Mouse (Mus musculus) cerebellum, postnatal 4 days (tissue): ENCODE measurements around the gene Tarsl2.

Experiments used
- DNase-seq, 2 experiments: peaks; one replicate each; pipeline ENCODE4 v3.0.0; 2022; ENCODE audit warnings: low spot score in 2 of 2, mixed read lengths in 1 of 2

The Tarsl2 gene

DNA sequence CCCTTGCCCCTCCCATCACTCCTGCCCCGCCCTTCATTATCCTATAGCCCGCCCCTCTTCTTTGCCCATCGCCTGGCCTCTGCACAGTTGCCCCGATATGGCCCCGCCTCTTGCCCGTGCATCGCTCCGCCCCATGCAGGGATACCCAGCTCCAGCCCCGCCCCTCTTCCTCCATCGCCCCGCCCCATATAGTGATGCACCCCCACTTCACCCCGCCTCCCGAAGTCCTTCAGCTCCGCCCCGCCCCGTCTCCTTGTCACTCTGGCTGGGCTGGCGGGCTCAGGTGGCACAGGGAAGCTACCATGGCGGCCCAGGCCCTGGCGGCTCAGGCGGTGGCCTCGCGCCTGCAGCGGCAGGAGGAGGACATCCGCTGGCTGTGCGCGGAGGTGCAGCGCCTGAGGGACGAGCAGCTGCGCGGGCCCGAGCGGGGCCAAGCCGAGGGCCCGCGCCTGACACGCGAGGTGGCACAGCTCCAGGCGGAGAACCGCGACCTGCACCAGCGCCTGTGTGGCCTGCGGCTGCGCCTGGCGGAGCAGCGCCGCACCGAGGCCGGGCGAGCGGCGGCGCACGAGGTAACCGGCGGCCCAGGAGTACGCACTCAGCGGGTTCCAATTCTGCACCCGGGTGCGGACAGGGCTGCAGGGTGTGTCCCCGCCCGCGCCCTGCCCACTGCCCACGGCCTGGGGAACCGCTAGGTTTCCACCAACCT lies at the start of gene Tarsl2:
Gene Tarsl2 (plus strand): TSS at position 256 of the 709 bp plus-strand sequence.
- DNase-seq = peak; percentile 95 to 97

DNA sequence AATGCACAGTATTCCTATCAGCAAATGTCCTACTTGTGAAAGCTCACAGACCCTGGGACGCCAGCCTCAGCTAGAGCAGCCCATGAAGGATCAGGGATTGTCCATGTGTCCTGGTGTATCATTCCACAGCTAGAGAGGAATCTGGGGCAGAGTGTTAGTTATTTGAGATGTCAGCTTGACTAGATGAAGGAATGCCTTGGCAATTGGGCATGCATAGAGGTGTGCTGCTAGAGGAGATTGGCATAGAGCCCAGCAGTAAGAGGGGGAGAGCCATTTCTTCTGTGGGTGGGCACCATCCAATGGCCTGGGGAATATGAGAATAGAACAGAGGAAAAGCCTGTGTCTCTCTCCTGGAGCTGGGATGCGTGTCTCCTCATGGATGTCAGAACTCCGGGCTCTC lies 38.6 kb upstream of the Tarsl2 start:
- no peak for DNase-seq

DNA sequence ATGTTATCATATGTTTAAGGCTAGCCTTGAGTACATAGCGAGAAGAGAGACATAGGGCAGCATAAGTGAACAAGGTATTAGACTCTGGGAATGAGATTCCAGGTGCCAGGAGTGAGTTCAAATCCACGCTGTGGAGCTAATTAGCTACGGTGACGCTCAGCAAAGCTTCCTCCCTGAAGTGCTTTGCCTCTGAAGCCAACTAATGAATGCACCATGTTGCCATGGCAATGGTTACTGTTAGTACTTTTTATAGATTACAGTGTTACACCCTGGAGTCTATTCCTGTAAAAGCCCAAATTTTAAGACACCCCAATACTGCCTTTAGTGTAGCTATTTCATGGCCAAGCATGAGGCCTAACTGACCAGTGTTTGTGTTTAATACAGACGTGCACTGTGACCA lies 37.7 kb upstream of the Tarsl2 start:
- DNase-seq = no peak

DNA sequence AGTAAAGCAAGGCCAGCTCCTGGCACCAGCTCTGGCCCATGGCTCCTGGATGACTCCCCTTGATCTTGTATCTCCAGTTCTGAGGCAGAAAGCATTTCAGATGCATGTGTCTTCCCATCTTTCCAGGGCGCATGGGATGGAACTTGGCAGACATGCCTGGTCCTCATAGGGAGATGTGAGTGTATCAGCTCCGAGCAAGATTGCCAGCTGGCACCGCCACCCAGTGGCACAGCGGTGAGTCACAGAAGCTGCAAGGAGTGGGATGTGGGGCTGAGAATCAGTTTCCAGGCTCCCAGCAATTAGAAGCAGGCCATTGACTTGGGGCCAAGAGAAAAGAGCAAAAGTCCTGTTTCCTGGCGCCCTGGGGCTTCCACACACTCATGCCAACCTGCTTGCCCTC lies 34.5 kb upstream of the Tarsl2 start:
- peak; percentile 40 to 77 for DNase-seq

DNA sequence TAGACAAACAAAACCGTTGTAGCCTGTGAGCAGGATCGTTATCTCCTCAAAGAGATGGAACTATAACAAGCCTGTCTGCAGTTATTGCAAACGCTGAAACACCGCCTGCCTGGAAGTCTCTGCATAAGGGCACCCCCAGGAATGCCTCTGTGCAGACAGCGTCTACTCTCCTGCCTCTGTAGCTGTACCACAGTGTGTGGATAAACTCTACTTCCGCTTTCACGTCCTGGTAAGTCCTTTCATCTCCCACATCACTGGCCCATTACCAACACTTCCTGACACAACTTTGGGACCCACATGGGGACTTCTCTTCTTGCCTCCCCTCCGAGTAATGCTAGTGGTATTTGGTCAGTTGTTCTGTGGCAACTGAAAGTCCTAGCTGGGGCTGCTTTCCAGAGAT lies 34.0 kb upstream of the Tarsl2 start:
- no peak for DNase-seq

DNA sequence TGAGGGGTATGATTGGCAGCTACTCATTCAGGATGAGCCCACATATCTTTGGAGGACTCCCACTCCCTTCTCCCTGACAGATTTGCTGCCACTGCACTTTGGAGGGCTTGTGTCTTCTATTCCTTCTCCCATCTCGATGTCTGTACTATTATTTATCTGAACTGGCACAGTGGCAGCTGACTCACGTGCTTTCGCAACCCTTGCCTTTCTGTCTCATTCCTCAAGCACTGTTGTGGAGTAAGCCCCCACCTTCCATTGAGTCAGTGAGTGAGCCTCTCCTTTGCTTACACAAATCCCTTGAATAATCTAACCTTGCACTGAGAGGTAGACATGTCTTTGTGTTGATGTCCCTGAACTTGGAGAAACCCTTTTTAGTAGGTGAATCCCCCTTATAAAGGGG lies 33.4 kb upstream of the Tarsl2 start:
- DNase-seq = no peak

DNA sequence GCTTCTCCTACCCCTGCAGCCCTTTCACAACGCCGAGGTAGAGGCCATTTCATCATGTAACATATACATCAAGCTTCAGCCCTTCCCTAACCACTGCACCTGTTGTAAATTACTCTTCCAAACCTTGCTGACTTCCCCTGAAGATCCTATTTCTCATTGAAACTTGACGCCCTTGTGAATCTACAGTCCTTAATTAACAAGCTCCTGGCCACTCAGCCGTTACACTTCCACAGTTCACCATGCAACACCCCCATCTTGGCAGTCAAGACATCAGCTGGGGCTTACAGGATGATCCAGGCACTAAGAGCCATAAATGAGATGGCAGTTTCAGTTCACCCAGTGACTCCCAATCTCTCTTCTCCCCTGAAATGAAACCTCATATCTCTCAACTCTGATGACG lies 31.0 kb upstream of the Tarsl2 start:
- no peak for DNase-seq

DNA sequence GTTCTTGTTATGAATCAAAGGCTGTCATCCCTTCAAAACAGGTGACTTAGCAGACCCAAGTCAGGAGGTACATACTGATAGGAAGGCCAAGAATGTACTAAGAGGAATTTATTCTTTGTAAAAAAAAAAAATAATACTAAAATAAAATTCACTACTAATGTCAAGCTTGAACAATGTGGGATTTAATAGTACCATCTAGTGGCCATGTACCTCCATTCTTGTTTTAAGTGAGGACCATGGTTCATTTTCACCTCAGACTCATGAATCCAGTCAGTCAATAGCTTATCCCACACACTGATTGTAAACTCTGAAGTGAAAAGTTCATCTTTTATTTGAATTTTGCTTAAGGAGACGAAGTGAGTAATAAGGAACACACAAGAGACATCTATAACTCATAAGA lies 25.9 kb upstream of the Tarsl2 start:
- no peak for DNase-seq

DNA sequence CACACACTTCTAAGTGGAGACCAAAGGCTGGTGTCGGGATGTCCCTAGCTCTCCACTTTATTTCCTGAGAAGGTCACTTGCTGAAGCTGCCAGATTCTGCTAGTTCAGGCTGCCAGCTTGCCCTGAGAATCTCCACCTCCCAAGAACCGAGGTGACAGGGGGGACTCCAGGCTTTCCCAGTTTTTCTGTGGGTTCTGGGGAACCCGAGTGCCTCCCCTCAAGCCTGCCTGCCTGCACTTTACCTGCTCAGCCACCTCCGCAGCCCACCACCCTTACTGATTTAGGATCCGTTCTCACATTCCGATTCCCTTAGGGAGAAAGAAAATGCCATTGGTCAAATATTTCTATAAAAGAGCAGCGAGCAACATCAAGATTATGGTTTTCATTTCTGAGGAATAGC lies 24.0 kb upstream of the Tarsl2 start:
- DNase-seq = no peak

DNA sequence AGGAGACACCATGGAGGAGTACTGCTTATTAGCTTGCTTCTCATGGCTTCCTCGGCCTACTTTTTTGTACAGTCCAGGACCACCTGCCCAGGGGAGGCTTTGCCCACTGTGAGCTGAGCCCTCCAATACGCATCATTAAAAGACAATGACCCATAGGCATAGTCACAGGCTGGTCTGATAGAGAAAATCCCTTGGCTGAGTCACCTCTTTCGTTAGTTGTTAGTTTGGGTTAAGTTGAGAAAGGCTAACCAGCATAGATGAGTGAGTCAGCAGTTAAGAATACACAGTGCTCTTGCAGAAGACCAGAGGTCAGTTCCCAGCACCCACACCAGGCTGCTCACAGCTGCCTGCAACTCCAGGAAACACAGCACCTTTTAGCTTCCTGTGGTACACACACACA lies 21.4 kb upstream of the Tarsl2 start:
- DNase-seq = no peak

DNA sequence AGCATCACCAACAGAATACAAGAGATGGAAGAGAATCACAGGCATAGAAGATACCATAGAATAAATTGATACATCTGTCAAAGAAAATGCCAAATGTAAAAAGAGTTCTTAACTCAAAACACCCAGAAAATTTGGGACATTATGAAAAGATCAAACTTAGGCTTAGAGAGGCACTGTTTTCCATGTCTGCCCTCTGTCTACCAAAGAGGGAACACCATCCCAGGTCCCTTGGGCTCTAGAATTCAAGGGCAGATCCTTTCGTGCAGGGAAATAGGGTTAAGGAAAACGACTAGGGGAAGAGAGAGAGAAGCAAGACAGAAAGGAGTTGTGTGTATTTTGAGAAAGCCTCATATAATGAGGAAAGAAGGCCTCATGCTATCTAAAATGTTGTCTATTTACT lies 19.2 kb upstream of the Tarsl2 start:
- DNase-seq = no peak

DNA sequence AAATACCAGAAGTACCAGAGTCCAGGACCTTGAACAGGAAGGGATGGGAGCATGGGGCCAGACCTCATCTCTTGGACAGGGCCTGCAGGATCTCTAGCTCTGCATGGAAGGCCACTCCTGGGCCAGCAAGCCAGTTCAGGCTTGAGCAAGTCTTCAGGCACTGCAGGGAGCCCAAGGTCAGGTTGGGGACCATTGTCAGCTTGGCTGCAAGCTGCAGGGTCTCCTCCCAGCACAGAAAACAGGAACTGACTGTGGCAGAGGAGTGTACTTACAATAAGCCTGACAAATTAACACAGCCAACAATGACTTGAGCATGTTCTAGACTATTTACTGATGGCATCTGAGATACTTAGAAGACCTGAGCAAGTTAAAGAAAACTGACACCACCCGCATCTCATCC lies 14.9 kb upstream of the Tarsl2 start:
- no peak for DNase-seq

DNA sequence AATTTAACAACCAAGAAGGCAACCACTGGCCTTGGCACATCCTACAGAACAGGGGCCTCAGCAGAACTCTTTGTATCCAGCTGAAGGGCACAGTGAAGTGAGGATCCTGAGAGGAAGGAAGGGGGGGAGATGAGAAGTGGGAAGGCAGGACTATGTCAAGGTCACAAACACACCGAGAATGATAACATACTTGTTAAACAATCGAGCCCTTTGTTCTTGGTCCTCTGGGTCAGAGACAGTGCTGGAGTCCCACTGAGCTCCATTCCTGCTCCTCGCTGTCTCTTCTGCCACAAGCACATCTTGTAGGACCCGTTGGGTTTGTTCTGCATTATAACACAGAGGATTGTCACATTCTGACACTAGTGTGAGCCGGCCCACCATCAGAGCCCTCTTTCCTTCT lies 14.0 kb upstream of the Tarsl2 start:
- no peak for DNase-seq

DNA sequence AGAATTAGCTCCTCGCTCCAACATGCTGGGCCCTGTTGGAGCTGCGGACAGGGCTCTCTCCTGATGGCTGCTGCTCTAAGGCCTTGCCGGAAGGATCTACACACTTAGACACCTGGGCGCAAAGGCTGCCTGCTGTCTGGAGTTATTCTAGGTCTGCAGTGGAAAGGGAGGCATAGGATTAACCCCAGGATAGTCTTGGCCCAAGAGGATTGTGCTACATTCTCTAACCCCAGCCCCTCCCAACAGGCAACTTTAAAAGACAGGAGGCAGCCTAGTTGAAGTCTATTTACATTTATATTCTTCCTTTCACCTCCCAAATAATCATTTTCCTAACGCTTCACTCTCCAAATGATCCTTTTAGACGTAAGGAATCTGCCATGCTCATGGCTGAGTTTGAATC lies 8.9 kb upstream of the Tarsl2 start:
- DNase-seq = no peak

DNA sequence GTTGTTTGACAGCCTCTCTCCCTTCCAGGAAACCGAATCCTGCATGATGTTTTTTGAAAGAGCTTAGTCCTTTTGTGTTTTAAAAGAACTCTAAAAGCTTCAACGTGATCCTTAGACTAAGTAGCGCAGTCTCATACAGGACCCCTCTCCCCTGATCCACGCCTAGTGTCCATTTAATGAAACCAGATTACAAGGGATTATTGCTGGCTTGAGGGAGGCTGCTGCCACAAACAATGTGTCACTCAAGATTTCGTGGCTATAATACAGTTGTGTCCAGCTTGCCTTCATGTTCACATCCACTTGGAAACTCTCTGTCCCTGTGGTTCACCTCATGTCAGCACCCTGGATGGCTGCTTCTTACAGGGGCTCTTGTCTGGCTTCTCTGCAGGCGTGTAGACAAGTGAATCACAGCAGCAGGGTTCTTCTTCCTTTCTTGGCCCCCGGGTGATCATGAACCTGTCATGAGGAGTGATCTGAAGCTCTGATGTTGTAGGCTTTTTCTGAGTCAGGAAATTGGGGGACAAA lies 8.3 kb upstream of the Tarsl2 start:
- no peak for DNase-seq

DNA sequence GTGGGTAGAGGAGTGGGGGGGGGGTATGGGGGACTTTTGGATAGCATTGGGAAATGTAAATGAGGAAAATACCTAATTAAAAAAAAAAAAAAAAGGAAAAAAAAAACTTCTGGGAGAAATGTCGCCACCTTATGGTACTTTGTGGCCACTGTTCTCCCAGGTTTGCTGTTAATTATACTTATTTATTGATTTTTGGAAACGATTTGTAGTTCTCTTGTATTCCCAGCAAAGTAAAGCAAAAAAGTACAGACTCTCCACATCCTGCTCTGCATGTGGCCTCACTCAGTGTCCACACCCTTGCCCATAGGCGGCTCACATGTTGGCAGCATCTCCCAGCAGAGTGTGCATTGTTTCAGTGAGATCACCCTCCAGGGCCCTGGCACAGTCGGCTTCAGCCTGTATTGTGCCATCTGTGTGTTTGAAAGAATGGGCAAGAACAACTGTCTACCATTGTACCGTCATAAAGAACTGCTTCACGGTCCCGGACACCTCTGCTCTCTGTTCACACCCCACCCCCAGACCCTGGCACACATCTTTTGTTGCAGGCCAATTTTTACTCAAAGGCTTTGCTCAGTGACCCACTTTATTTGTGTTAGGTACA lies 6.4 kb upstream of the Tarsl2 start:
- no peak for DNase-seq

DNA sequence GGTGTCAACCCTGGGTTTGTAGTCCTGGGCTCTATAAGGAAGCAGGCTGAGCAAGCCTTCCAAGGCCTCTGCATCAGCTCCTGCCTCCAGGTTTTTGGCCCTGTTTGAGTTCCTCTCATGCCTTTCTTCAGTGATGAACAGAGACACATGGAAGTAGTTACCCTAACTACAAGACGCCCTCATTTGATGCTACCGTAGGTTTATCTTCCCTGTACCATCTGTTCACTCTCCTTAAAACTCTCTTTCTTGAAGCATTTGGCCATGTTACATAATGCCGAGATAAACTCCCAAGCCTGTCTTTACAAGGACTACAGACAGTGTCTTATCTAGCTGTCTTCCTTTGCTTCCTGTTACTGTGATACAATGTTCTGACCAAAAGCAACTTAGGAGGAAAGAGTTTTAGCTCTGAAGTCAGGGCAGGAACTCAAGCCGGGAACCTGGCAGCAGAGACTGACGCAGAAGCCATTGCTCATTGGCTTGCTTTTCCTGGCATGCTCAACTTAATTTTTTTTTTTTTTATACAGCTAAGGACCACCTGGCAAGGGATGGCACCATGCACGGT lies 4.8 kb upstream of the Tarsl2 start:
- no peak for DNase-seq

DNA sequence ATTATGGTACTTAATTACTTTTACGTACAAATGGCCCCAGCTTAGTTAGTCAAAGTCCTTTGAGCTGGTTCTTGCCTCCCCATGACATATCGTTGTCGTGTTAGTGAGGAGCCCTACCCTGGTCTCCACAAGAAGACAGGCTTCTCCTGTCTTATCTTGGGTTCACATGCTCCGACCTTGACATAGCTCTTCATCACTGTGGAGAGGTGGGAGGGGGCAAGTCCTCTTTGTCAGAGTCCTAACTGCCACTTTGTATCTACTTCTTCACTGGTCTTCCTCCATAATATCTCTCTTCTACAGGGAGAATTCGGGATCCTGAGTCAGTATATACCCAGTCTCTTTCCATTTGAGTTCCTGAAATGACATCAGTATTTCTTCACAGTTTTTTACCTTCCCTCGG lies 4.0 kb upstream of the Tarsl2 start:
- no peak for DNase-seq

DNA sequence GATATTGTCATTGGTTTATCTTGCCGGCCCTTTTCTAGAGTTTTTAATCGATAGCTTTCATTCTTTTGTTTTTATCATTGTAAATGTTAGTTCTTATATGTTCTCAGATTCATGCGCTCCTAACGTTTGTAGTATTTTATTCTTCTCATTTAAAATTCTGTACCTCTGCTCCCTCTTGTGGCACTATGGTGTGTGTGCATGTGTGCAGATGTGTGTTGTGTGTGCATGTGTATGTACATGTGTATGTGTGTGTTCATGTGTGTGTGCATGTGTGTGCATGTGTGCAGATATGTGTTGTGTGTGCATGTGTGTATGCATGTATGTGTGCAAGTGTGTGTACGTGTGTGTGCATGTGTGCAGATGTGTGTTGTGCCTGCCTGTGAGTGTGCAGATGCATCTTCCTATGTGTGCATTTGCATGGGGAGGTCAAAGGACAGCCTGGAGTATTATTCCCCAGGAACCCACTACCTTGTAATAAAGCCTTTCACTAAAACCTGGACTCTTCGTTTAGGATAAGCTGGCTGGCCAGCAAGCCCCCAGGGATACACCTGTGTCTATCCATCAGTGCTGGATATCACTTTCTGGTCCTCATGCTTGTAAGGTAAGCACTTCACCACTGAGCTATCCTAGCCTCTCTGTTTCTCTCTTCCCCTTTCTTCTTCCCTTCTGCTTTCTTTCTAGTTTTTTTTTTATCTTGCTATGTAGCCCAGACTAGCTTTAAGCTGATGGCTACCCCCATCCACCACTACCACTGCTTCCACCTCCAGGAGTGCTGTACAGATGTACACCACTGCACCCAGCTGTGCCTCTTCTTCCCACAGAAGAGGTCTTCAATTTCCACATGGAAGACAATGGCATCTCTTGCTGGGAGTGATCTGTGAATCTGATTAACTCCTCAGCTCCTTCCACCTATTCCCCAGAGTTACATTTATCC lies 2.1 kb upstream of the Tarsl2 start:
- DNase-seq = no peak

DNA sequence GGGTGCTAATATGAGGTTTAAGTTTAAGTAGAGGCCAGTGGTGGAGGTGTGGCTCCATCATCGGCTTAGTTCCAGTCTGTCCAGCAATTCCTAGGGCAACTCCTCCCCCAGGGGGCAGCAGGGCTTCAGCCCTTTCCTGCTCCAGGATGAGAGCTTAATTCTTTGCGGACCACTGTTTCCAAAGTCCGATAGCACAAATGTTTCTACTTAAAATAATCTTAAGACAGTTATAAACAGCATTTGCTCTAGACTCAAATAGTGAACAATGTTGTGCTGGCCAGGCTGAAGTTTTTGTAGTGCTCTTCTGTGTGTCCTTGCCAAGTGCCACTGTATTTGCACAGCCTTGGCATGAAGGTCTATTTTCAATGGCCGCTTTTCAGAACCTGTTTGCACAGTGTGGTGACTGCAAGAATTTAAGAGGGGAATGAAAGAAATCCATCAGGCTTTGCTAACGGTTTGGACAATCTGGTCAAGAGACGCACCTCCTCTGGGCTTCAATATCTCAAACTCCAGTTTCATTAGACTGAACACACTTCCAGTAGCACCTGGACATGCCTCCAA lies 757 bp upstream of the Tarsl2 start:
- no peak for DNase-seq

DNA sequence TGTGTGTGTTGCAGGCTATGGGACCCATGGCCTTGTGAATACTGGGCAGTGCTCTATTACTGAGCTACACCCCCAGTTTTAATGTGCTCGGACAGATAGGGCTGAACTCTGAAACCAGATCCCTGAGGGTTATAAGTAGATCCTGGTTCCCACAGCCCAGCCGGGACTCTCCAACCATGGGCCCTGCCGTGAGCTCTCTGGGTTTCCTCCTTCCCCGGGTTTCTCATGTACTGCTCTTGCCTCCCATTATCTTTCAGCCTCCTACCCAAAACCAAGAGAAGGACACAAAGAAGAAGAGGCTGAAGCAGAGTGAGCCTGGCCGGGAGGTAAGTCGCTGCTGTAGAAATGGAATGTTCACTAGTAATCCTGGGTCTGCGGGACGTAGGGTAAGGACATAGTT lies 1.3 kb downstream of the Tarsl2 start:
- DNase-seq = no peak

DNA sequence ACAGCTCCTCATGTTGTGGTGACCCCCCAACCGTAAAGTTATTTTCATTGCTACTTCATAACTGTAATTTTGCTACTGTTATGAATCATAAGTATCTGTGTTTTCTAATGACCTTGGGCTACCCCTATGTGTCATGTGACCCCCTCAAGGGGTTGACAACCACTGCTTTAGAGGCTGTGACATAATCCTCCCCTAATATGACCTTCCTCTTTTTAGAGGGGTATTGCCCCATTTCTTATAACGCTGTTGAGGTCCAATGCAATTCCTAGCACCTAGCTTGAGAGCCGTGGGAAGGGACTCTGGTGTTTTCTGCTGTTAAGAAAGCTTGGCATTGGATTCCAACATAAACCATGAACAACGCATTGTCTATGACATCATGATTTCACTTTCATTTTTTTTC lies 6.0 kb downstream of the Tarsl2 start:
- DNase-seq = no peak
